Mouse (Mus musculus): ENCODE data around the gene Cdh26. TPM values are rescaled to one million over a fixed set of nuclear protein-coding genes. Genes with fewer than 3 reads are reported as not detected.

The Cdh26 gene
- polyA plus RNA-seq, 1 experiment from 2014 or later: 0.28 TPM

DNA sequence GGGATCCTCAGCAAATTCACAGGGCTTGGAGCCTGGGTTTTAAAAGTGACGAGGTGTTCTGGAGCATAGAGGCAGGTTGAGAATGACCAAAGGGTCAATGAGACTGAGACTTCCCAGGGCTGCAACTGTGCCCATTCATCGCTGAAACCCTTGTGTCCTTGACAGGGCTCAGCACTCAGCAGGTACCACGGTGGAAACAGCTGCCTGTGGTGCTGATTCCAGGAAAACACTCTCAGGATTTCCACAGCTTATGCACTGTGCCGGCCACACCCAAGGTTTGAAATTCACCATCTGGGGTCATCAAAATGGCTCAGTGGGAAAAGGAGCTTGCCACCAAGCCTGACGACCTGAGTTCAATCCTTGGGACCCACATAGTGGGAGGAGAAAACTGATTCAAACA, 100.9 kb downstream of the Cdh26 start:
- no peaks in the 10 kb centered on the region for H3K27me3 ChIP-seq (ENCODE audit: control insufficient read depth, insufficient read depth, low read depth, low read length)
- no peaks in the 10 kb centered on the region for H3K9me3 ChIP-seq (ENCODE audit: control insufficient read depth, low read length)
- 71% methylated on average over 5 of the region's 5 CpGs for WGBS
- H3K4me1 ChIP-seq (replicated peaks; ENCODE audit: control insufficient read depth, insufficient read depth, low read length): no peaks in the 10 kb centered on the region
- H3K4me3 ChIP-seq (ENCODE audit: low read length): no peak overlapping the region
- H3K9ac ChIP-seq (ENCODE audit: low read length): no peak overlapping the region
- ATAC-seq (ENCODE audit: low read depth): no peak
- no peaks in the 10 kb centered on the region for H3K36me3 ChIP-seq (ENCODE audit: control insufficient read depth, insufficient read depth, low read length)
- H3K4me2 ChIP-seq (ENCODE audit: low read depth, low read length): no peak overlapping the region
- H3K27ac ChIP-seq (ENCODE audit: low read length): no peak overlapping the region

- Histone ChIP-seq H3K4me1 (replicated peaks; ENCODE audit: control insufficient read depth, insufficient read depth, low read length) (no peaks in the 10 kb centered on the region), H3K9ac (ENCODE audit: low read length) (no peak overlapping the region), H3K4me2 (ENCODE audit: low read depth, low read length) (no peak overlapping the region), H3K27me3 (ENCODE audit: control insufficient read depth, insufficient read depth, low read depth, low read length) (no peaks in the 10 kb centered on the region), H3K4me3 (ENCODE audit: low read length) (no peak overlapping the region), H3K36me3 (ENCODE audit: control insufficient read depth, insufficient read depth, low read length) (no peaks in the 10 kb centered on the region), H3K27ac (ENCODE audit: low read length) (no peak overlapping the region), H3K9me3 (ENCODE audit: control insufficient read depth, low read length) (no peaks in the 10 kb centered on the region)
- WGBS: 85% methylated on average over 4 of the region's 4 CpGs
- no peak for ATAC-seq (ENCODE audit: low read depth)
Measured at GRCm38 (mm10) chr2:178536574-178536973, 106.2 kb downstream of the Cdh26 start.

Other genes with a start within 250 kb of the Cdh26 start
- 0.05 TPM in 1 of 2 replicates, not detected in the other for gene Sycp2, start 22.8 kb upstream of the Cdh26 start, polyA plus RNA-seq (2015; fragmentation: Nextera tagmentation; extraction: Ambion mirVana)
- 3.1 and 3.2 TPM in 2 replicates for gene Ppp1r3d, start 16.1 kb upstream of the Cdh26 start, polyA plus RNA-seq (2015; fragmentation: Nextera tagmentation; extraction: Ambion mirVana)
- gene Fam217b, start 16.0 kb upstream of the Cdh26 start, polyA plus RNA-seq (2015; fragmentation: Nextera tagmentation; extraction: Ambion mirVana): 2.8 and 3.2 TPM in 2 replicates